Mouse (Mus musculus) frontal cortex, postnatal 10 days (tissue): ENCODE data around the gene Med29.
"Not testable (repeated sequence)": the region's sequence is repeated elsewhere in the genome, so short reads cannot be mapped to it uniquely, and the experiment has no call there.

ENCODE experiments used
- DNase-seq, 2 experiments: peaks; one replicate each; pipeline ENCODE4 v3.0.0; 2022; ENCODE audit warnings: low spot score in 2 of 2, mixed read lengths in 1 of 2

Med29 gene

DNA sequence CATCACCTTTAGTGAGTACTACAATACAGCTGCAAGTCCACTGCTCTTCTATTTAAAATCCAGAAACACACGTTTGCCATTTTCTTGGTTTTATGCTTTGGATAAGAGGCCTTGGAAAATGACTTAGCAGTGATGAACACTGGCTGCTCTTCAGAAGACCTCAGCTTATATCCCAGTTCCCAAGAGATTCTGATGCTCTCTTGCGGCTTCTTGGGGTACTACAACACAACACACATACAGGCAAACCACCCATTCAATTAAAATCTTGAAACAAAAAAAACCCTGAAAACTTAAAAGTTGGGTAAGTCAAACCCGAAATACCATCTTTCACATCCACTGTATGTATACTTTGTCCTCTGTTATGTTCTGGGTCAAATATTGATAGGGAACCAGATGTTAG, 5.5 kb upstream of the Med29 start:
- DNase-seq, result no peak

GRCm38 (mm10) chr7:28395425-28395824, 2.9 kb upstream of the Med29 start:
- DNase-seq, result no peak

GRCm38 (mm10) chr7:28393272-28393951, 904 bp upstream of the Med29 start:
- DNase-seq, result no peak

- DNase-seq, result no peak
Measured at GRCm38 (mm10) chr7:28390331-28390730, 2.2 kb downstream of the Med29 start.

DNA sequence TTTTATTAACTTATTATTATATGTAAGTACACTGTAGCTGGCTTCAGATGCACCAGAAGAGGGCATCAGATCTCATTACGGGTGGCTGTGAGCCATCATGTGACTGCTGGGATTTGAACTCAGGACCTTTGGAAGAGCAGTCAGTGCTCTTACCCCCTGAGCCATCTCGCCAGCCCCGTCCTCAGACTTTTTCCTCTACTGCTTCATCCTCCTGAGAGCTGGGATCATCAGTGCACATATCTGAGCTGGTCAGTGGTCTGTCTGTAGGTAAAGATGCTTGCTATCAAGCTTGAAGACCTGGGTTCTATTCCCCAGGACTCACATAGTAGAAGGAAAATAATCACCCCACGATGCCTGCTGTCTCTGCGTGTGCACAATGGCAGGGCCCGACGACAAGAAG, 5.1 kb downstream of the Med29 start:
- DNase-seq, result not testable (repeated sequence)

DNA sequence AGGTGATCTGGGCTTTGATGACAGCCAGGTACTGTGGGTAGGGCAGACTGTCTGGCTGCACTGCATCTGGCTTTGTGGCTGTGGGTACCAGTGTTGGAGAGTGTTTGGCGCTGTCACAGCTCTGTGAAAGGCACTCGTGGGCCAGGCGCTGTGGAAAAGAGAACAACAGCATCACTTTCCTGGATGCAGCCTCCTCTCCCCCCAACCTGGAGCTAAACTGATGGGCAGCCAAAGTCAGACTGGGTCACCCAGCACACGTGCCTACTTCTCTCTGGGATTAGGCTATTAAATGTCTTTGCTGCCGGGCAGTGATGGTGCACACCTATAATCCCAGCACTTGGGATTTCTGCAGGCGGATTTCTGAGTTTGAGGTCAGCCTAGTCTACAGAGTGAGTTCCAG, 5.6 kb downstream of the Med29 start:
- not testable (repeated sequence) for DNase-seq

GRCm38 (mm10) chr7:28386462-28386861, 6.0 kb downstream of the Med29 start:
- peak; percentile 54 to 72 for DNase-seq

GRCm38 (mm10) chr7:28386007-28386406, 6.5 kb downstream of the Med29 start:
- DNase-seq, result peak in 1 of 2 experiments; percentile 61

DNA sequence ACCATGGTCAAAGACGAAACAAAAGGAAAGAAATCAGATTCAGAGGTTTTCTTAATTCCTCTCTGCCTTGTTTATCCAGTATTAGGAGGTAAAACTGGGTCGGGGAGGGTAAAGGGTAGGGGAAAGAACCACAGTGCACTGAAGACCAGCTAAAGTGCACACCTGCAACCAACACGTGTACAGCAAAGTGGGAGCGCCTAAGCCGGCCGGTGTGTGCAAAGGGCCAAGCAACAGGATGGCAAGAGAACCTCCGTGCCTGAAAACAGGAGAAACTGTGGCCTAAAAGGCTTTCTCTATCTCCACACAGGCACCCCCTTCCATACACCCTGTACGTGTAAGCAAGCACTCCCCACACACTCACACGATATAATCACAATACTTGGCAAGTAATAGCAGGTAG, 7.3 kb downstream of the Med29 start:
- no peak for DNase-seq

DNA sequence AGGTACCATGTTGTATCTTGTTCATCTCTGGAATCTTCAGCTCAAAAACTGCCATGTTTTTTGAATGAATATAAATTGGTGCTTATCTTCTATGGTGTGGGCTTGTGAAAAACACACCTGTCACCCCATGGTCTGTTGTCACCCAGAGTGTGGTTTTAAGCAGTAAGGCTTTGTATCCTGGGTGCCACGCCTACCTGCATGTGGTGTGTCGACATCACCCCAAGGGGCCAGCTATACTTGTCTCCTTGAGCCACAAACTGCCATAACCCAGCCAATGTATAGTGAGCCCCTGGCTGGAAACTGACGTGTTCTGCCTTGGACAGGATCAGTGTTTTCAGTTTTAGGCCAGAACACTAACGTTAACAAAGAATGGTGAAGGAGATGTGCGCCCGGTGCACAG, 8.3 kb downstream of the Med29 start:
- DNase-seq, result no peak

- no peak for DNase-seq
Measured at GRCm38 (mm10) chr7:28383606-28384005, 8.9 kb downstream of the Med29 start.

GRCm38 (mm10) chr7:28382981-28383396, 9.5 kb downstream of the Med29 start:
- DNase-seq, result peak in 1 of 2 experiments; percentile 73

GRCm38 (mm10) chr7:28382347-28382951, 10.1 kb downstream of the Med29 start:
- no peak for DNase-seq

DNA sequence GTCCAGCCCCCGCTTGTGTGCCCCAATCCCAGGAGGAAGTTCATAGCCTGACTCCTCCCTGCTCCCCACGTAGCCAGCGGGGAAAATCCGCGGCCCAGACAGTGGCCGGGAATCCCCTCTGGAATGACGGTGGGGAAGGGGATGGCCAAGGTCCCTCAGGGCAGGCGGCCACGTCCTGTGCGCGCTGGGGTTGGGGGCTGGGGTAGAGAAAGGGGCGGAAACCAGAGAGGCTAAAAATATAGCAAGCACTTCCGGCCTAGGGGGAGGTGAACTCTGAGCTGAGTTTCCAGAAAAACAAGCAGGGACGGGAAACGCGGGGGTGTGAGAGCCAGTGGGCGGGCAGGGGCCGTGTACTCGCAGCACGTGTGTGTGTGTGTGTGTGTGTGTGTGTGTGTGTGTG, 10.6 kb downstream of the Med29 start:
- DNase-seq, result peak; percentile 62 to 72

DNA sequence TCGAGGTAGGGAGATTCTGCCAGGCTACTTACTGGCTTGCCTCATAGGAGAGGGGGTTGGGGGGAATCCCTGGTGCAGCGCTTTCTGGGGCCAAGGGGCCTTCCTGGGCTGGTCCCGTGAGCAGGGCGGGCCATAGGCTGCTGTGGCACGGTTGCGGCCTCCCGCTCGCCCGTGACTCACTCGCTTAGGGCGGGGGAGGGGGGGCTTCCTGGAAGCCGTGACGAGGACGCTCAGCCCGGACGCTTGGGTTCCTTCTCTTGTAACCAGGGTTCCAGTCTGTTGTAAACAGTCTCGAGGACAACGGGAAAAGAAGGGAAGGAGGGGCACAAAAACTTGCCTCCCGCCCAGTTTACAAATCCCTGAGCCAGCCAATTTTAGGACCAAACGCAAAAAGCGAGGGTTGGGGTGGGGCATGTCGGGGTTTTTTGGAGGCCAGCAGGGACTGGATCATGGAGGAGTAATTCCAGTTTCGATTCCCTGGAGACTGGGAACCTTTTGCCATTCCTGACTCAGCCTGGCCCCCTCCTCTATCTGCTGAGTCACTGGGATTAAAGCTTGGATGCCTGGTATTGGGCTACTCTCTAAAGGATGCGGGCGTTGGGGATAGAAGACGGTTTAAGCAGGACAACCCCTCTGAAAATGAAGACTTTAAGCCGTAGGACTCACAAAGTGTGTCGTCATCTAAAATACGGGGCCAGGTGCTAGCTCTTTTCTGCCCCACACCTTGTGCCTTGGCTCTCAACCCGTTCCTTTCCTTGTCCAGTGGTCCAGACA, 11.3 kb downstream of the Med29 start:
- no peak for DNase-seq

- no peak for DNase-seq
Measured at GRCm38 (mm10) chr7:28380237-28381016, 12.1 kb downstream of the Med29 start, which contains the start of gene Zfp36. Gene Zfp36, minus strand, starts transcription at chr7:28380253.

DNA sequence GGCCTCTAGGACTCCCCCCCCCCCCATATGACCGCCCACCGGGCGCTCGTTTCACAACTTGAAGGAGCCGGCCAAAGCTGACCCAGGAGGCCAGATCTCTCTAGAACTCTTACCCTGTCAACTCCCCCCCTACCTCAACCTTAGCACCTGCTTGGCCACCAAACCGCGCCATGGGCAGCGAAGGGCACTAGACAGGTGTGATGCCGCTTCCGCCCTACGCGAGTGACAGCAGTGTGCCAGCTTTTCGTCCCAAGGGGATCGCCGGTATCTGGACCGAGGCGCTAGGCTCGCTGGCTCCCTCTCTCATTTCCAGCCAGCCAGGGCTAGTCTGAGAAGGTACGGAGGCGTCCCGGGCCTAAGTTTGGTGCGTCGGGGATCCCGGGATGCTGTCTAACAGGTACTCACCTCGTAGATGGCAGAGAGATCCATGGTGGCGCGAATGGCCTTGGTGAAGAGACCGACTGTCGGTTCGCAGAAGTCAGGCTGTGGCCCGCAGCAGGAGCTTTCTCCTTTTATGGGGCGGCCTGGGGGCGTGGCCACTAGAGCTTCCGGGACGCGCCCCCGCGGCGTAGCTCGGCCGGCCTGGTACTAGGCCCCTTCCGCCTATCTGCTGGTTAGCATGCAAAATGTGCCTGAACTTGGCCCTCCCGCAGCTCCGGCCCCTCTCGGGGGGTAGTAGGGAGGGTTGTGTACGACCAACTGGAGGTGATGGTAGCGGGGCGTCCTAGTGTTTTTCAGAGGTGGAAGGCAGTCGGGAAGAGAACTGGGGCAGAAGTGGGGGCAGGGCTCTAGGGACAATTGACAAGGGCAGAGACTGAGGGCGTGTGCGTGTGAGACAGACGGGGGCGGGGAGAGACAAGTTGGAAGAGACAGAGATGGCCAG, 13.5 kb downstream of the Med29 start:
- peak; percentile 75 to 81 for DNase-seq

DNA sequence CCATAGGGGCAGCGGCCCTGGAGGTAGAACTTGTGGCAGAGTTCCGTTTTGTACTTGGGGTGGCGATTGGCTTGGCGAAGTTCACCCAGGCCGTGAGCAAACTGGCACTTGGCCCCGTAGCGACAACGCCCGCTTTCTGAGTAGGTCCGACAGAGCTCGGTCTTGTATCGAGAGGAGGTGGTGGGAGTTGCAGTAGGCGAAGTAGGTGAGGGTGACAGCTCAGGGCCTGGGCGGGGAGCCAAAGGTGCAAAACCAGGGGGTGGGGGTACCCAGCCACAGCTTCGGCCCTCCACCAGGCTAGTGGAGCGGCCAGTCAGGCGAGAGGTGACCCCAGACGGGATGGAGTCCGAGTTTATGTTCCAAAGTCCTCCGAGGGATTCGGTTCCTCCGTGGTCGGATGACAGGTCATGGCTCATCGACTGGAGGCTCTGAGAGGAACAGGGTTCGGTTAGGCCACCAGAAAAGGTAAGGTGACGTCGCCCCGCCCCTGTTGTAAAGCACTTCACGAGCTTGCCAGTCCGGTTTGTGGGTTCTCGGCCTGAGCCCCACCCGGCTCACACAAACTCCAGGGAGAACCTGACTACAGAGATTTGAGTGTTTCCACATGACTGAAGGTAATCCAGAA, 14.3 kb downstream of the Med29 start:
- no peak for DNase-seq

- DNase-seq, result no peak
Measured at GRCm38 (mm10) chr7:28377190-28378065, 15.1 kb downstream of the Med29 start.
